Mouse (Mus musculus): ENCODE measurements around the gene Kctd15. TPM values are rescaled to one million over a fixed set of nuclear protein-coding genes. Genes with fewer than 3 reads are reported as not detected.
A peak's percentile ranks its signal among the peaks of the same experiment; 100 is the strongest.

Gene Kctd15
- polyA plus RNA-seq, 1 experiment from 2014 or later = 0.63 TPM

DNA sequence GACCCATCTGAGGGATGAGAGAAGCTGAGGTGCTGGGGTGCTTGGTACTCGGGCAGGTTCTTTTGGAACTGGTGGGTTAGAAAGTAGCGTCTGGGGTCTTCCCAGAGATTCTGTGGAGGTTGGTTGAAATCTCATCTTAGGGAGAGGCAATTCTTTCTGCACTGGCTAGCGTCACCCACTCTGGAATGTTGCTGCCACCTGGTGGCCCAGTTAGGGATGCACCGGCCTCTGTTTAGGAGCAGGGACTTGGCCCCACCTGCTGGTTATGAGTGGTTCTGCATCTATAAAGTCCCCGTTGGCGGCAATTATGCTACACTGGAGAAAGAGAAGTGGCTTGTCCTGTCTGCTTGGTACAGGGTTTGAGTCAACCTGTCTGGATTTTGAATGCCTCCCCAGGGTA lies 15.4 kb upstream of the Kctd15 start:
- H3K4me2 ChIP-seq (ENCODE audit: low read depth, low read length) = no peak overlapping the region
- DNase-seq = peak; percentile 87
- TF ChIP-seq EP300 (IDR thresholded peaks at IDR 0.05; ENCODE audit: low read depth) = no peak
- peak; percentile 100 for TF ChIP-seq CTCF (IDR thresholded peaks at IDR 0.05; ENCODE audit: low read depth)
- ATAC-seq = peak; percentile 75
- no peak overlapping the region for H3K27ac ChIP-seq (ENCODE audit: low read depth)
- H3K4me3 ChIP-seq (ENCODE audit: low read depth, low read length) = no peak overlapping the region
- H3K9me3 ChIP-seq (ENCODE audit: low read length) = no peaks in the 10 kb centered on the region
- 2% methylated on average over 6 of the region's 6 CpGs for WGBS (ENCODE audit: insufficient replicate concordance)
- H3K27me3 ChIP-seq (ENCODE audit: insufficient read depth, low read length) = peaks cover 21% of the 10 kb centered on the region
- no peaks in the 10 kb centered on the region for H3K4me1 ChIP-seq (ENCODE audit: insufficient read depth)
- H3K9ac ChIP-seq (replicated peaks) = no peak overlapping the region
- no peaks in the 10 kb centered on the region for H3K36me3 ChIP-seq (replicated peaks; ENCODE audit: insufficient read depth, low read length)

DNA sequence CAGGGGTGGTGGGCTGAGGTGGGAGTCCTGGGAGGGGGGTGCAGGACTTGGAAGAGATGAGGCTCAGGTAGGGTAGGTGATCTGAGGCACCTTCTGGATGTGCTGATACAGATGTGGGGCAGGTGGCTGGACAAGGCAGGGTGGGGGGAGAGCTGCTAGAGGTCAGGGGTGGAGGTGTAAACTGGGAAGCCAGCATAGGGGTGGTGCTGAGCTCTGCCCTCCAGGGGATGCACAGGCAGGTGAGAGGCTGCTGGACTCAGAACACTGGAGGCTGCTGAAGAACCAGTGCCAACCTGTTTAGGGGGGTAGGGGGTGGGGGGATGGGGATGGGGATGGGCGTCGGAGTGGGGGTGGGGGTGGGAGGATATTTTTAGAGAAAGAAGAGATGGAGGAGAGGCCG lies 14.2 kb upstream of the Kctd15 start:
- no peaks in the 10 kb centered on the region for H3K36me3 ChIP-seq (replicated peaks; ENCODE audit: insufficient read depth, low read length)
- no peaks in the 10 kb centered on the region for H3K4me1 ChIP-seq (ENCODE audit: insufficient read depth)
- no peak overlapping the region for H3K4me3 ChIP-seq (ENCODE audit: low read depth, low read length)
- no peak for DNase-seq
- no peak for TF ChIP-seq CTCF (IDR thresholded peaks at IDR 0.05; ENCODE audit: low read depth)
- TF ChIP-seq EP300 (IDR thresholded peaks at IDR 0.05; ENCODE audit: low read depth) = no peak
- WGBS (ENCODE audit: insufficient replicate concordance) = 72% methylated on average over 3 of the region's 3 CpGs
- H3K27me3 ChIP-seq (ENCODE audit: insufficient read depth, low read length) = peaks cover 18% of the 10 kb centered on the region
- no peak for ATAC-seq
- no peak overlapping the region for H3K4me2 ChIP-seq (ENCODE audit: low read depth, low read length)
- no peak overlapping the region for H3K27ac ChIP-seq (ENCODE audit: low read depth)
- H3K9me3 ChIP-seq (ENCODE audit: low read length) = no peaks in the 10 kb centered on the region
- H3K9ac ChIP-seq (replicated peaks) = no peak overlapping the region

GRCm38 (mm10) chr7:34669336-34669735 lies 12.8 kb upstream of the Kctd15 start:
- H3K9me3 ChIP-seq (ENCODE audit: low read length) = no peaks in the 10 kb centered on the region
- H3K4me3 ChIP-seq (ENCODE audit: low read depth, low read length) = no peak overlapping the region
- no peak overlapping the region for H3K9ac ChIP-seq (replicated peaks)
- H3K36me3 ChIP-seq (replicated peaks; ENCODE audit: insufficient read depth, low read length) = no peaks in the 10 kb centered on the region
- peaks cover 4% of the 10 kb centered on the region; the same call in 1 of the 2 replicates for H3K27me3 ChIP-seq (ENCODE audit: insufficient read depth, low read length)
- ATAC-seq (no peak), DNase-seq (no peak)
- H3K4me2 ChIP-seq (ENCODE audit: low read depth, low read length) = no peak overlapping the region
- no peak for TF ChIP-seq EP300 (IDR thresholded peaks at IDR 0.05; ENCODE audit: low read depth)
- TF ChIP-seq CTCF (IDR thresholded peaks at IDR 0.05; ENCODE audit: low read depth) = no peak
- H3K4me1 ChIP-seq (ENCODE audit: insufficient read depth) = no peaks in the 10 kb centered on the region
- WGBS (ENCODE audit: insufficient replicate concordance) = 34% methylated on average over 9 of the region's 9 CpGs
- no peak overlapping the region for H3K27ac ChIP-seq (ENCODE audit: low read depth)

GRCm38 (mm10) chr7:34667874-34668273 lies 11.3 kb upstream of the Kctd15 start:
- no peak for DNase-seq
- no peak for ATAC-seq
- Histone ChIP-seq H3K4me1 (ENCODE audit: insufficient read depth) (no peaks in the 10 kb centered on the region), H3K4me3 (ENCODE audit: low read depth, low read length) (no peak overlapping the region), H3K9ac (replicated peaks) (no peak overlapping the region), H3K27ac (ENCODE audit: low read depth) (no peak overlapping the region), H3K27me3 (ENCODE audit: insufficient read depth, low read length) (no peaks in the 10 kb centered on the region), H3K4me2 (ENCODE audit: low read depth, low read length) (no peak overlapping the region), H3K36me3 (replicated peaks; ENCODE audit: insufficient read depth, low read length) (no peaks in the 10 kb centered on the region), H3K9me3 (ENCODE audit: low read length) (no peaks in the 10 kb centered on the region)
- TF ChIP-seq CTCF (IDR thresholded peaks at IDR 0.05; ENCODE audit: low read depth) = no peak
- TF ChIP-seq EP300 (IDR thresholded peaks at IDR 0.05; ENCODE audit: low read depth) = no peak
- 76% methylated on average over 16 of the region's 16 CpGs for WGBS (ENCODE audit: insufficient replicate concordance)

GRCm38 (mm10) chr7:34663145-34663544 lies 6.6 kb upstream of the Kctd15 start:
- Histone ChIP-seq H3K27ac (ENCODE audit: low read depth) (no peak overlapping the region), H3K36me3 (replicated peaks; ENCODE audit: insufficient read depth, low read length) (no peaks in the 10 kb centered on the region), H3K4me1 (ENCODE audit: insufficient read depth) (peaks cover 3% of the 10 kb centered on the region; the same call in 1 of the 2 replicates), H3K9ac (replicated peaks) (no peak overlapping the region), H3K4me2 (ENCODE audit: low read depth, low read length) (no peak overlapping the region), H3K27me3 (ENCODE audit: insufficient read depth, low read length) (no peaks in the 10 kb centered on the region), H3K9me3 (ENCODE audit: low read length) (no peaks in the 10 kb centered on the region), H3K4me3 (ENCODE audit: low read depth, low read length) (no peak overlapping the region)
- 57% methylated on average over 7 of the region's 7 CpGs for WGBS (ENCODE audit: insufficient replicate concordance)
- no peak for TF ChIP-seq CTCF (IDR thresholded peaks at IDR 0.05; ENCODE audit: low read depth)
- TF ChIP-seq EP300 (IDR thresholded peaks at IDR 0.05; ENCODE audit: low read depth) = no peak
- ATAC-seq (no peak), DNase-seq (no peak)

DNA sequence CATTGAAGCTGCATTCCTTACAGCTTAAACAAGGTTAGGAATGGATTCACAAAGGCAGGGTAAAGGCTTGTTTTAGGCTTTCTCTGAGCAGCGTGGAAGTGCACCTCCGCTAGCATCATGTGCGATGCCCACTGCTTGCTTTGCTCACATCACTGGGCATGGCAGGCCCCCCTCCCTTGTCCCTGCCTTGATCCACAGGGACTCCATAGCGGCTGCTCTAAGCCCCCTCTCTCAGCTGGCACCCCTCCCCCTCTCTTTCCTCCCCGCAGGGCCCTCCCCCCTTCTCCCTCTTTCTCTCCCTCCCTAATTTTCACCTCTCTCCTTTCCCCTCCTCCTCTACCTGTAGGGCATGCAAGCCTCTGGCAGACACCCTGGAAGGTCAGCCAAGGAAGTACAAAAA lies 5.7 kb upstream of the Kctd15 start:
- Histone ChIP-seq H3K36me3 (replicated peaks; ENCODE audit: insufficient read depth, low read length) (no peaks in the 10 kb centered on the region), H3K9ac (replicated peaks) (no peak overlapping the region), H3K9me3 (ENCODE audit: low read length) (no peaks in the 10 kb centered on the region), H3K27me3 (ENCODE audit: insufficient read depth, low read length) (no peaks in the 10 kb centered on the region), H3K27ac (ENCODE audit: low read depth) (no peak overlapping the region), H3K4me3 (ENCODE audit: low read depth, low read length) (no peak overlapping the region), H3K4me1 (ENCODE audit: insufficient read depth) (peaks cover 3% of the 10 kb centered on the region; the same call in 1 of the 2 replicates), H3K4me2 (ENCODE audit: low read depth, low read length) (no peak overlapping the region)
- DNase-seq = no peak
- TF ChIP-seq EP300 (IDR thresholded peaks at IDR 0.05; ENCODE audit: low read depth) = no peak
- 40% methylated on average over 5 of the region's 5 CpGs for WGBS (ENCODE audit: insufficient replicate concordance)
- no peak for ATAC-seq
